Mouse (Mus musculus): ENCODE measurements around the gene Plekho1.

The Plekho1 gene

DNA sequence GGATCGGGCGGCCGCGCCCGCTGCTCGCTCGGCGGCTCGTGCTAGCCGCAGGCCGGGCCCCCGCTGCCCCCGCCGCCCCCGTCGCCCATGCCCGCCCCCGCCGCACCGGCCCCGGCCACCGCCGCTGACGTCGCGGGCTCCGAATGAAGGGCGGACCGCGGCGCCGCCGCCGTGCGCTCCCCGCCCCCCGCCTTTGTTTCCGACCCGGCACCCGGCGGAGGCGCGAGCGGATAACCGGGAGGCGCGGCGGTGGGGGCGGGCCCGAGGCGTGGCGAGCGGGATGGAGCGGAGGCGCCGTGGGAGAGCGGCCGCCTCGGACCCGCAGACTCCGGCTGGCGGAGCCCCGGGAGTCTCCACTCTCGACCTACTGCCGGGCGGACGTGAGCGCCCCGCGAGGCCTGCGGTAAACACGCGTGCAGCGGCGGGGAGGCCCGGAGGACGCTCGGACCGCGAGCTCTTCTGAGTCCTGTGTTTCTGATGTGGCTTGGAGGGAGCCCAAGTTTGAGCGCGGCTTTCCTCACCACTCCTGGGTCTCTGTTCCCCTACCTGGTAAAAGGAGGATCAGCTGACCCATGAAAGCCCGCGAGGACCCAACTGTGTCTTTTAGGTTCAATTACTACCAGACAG lies at the start of gene Plekho1:
Plekho1 (minus strand) TSS at position 200 of the 627 bp plus-strand sequence.
- in situ Hi-C loops (cut with MboI, MseI), result loop anchor here in 1 of 2 experiments (10.0 kb wide), 1 partner anchor 49 kb away; no protein-coding TSS in a partner anchor

DNA sequence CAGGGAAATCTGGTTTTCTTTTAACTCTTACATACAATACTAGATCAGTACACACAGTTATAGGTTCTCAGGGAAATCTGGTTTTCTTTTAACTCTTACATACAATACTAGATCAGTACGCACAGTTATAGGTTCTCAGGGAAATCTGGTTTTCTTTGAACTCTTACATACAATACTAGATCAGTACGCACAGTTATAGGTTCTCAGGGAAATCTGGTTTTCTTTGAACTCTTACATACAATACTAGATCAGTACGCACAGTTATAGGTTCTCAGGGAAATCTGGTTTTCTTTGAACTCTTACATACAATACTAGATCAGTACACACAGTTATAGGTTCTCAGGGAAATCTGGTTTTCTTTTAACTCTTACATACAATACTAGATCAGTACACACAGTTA lies 48.8 kb upstream of the Plekho1 start:
- in situ Hi-C loops (cut with MboI, MseI), result loop anchor here (5.0 to 10.0 kb wide), 5 partner anchors 50 to 480 kb away; partner anchors contain the start of gene Plekho1 (in 1 of the 2)

- in situ Hi-C loops (cut with MboI, MseI), result loop anchor here (5.0 to 10.0 kb wide), 5 partner anchors 48 to 478 kb away; partner anchors contain the start of gene Plekho1 (in 1 of the 2)
Observed at GRCm38 (mm10) chr3:96043104-96043503, 47.3 kb upstream of the Plekho1 start.

DNA sequence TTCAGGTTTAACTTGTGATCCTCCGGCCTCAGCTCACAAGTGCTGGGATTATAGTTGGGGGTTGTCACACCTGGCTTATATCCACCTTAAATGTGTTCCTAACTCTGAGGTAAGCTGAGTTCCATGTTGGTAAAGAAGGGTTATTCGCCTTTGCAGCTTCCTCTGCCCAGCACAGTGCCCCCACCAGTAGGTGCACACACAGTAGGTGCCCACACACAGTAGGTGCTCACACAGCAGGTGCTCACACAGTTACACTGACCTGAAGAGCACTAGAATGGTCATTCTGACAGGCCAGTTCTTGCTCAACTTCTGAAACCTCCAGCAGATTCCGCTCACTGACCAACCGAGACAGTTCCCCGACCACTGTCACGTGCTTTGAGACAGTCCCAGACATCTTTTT lies 45.3 kb upstream of the Plekho1 start:
- in situ Hi-C loops (cut with MboI, MseI), result loop anchor here (5.0 to 10.0 kb wide), 5 partner anchors 46 to 476 kb away; partner anchors contain the start of gene Plekho1 (in 1 of the 2)

DNA sequence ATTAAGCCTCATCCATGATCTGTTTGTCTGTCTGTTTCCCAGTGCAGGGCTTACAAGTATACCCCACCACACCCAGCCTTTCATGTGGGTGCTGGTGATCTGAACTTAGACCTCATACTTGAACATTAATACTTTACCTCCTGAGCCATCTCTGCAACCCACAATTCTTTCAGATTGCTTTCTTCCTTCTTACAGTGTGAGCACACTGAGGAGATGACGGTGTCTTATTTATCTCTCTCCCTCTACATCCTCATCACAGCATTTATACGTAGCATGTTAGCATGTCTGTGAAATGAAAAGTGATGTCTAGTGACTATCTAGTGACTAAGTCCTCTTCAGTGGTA lies 44.8 kb upstream of the Plekho1 start:
- in situ Hi-C loops (cut with MboI, MseI), result loop anchor here (5.0 to 10.0 kb wide), 5 partner anchors 46 to 476 kb away; partner anchors contain the start of gene Plekho1 (in 1 of the 2)

GRCm38 (mm10) chr3:96039857-96040662 lies 44.3 kb upstream of the Plekho1 start:
- in situ Hi-C loops (cut with MboI, MseI), result loop anchor here (5.0 to 10.0 kb wide), 5 partner anchors 45 to 475 kb away; partner anchors contain the start of gene Plekho1 (in 1 of the 2)

DNA sequence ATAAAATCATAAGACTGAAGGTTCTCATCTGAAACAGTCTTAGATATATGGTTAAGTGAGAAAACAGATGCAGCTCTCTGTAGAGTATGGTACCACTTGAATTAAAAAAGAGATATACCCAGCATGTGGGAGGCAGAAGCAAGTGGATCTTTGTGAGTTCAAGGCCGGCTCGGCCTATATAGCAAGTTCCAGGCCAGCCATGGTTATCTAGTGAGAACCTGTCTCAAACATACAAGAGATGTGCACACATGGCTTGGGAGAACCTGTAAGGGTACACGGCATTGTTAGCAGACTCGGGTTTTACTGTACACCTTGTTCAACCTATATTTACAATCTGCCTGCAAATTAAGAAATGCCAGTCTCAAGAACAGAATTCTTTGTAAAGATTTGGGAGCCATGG lies 43.0 kb upstream of the Plekho1 start:
- in situ Hi-C loops (cut with MboI, MseI), result no loop called here

DNA sequence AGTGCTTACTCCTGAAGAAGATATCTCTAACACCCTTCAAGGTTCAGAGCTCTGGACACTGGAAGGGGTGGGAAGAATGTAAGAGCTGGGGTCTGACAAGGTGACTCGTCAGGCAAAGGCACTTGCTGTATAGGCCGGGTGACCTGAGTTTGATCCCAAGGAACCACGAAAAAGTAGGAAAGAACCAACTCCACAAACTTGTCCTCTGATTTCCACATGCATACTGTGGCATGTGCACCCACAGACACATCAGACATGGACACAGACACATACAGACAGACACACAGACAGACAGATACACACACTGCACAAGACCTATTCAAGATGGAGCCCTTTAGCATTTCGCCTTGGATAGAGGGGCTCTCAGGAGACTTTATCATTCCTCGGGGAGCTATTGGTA lies 42.4 kb upstream of the Plekho1 start:
- in situ Hi-C loops (cut with MboI, MseI), result no loop called here

DNA sequence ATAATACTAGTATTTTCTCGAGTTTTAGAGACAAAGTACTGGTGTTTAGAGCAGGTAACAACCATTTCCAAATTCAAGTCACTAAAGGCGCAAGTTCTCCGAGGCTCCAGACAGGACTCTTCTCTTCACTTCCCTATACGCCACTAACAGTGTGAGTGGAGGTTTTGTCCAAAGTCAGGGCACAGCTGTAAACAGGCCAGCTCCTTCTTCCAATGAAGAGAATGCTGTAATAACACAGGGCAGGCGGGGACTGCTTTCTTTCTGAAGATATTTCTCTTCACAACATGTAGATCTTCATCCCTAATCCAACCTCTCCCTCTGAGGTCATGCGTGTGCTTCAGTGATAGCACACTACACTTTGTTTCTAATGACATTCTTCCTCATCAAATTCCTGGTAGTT lies 41.0 kb upstream of the Plekho1 start:
- in situ Hi-C loops (cut with MboI, MseI), result no loop called here

- in situ Hi-C loops (cut with MboI, MseI), result no loop called here
Observed at GRCm38 (mm10) chr3:96033046-96033445, 37.2 kb upstream of the Plekho1 start.

GRCm38 (mm10) chr3:96032652-96033017 lies 36.8 kb upstream of the Plekho1 start:
- in situ Hi-C loops (cut with MboI, MseI), result no loop called here

GRCm38 (mm10) chr3:96031991-96032651 lies 36.3 kb upstream of the Plekho1 start:
- in situ Hi-C loops (cut with MboI, MseI), result no loop called here

DNA sequence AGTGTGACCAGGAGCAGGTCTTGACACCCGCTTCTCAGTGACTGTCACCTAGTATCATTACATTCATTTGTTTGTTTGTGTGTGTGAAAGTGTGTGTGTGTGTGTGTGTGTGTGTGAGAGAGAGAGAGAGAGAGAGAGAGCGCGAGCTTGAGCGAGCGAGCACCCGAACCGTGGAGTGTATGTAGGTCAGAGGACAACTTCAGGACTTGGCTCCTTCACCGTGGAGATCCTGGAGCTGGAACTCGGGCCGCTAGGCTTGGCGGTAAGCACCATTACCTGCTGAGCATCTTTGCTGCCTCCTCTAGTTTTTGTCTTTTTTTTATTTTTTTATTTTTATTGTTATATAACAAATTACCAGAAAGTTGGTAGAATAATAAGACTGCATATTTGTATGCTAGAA lies 34.0 kb upstream of the Plekho1 start:
- in situ Hi-C loops (cut with MboI, MseI), result no loop called here

DNA sequence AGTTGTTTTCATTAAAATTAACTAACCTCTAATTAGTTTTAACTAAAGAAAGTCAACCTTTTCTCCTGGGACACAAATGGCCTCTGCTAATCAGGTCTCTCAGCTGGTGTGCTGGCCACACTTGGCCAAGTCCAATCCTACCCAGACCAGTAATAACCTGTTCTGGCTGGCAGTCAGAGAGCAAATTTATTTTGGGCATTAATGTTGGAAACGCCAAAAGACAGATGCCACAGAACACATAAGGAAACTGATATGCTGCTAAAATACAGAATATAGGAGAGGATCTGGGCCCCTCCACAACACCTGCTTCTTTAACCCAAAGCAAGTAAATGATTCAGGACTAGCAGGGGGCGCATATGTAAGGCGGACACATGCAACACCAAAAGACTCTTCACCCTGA lies 33.5 kb upstream of the Plekho1 start:
- in situ Hi-C loops (cut with MboI, MseI), result no loop called here

DNA sequence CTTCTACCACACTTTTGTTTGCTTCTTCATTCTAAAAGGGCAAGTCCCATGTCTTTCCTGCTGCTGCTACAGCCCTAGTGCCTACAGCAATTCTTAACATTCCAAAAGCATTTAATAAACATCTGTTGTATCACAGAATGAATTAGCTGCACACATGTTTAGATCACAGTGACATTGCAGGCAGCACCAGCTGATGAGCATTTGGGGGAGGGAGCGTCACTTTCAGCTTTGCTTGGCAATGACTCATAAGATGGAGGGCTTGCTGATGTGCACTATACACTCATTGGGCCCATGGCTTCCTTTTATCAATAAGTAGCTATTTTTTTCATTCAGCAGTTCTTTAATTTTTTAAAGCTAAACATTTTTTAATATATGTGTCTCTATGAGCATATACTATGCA lies 32.1 kb upstream of the Plekho1 start:
- in situ Hi-C loops (cut with MboI, MseI), result no loop called here

DNA sequence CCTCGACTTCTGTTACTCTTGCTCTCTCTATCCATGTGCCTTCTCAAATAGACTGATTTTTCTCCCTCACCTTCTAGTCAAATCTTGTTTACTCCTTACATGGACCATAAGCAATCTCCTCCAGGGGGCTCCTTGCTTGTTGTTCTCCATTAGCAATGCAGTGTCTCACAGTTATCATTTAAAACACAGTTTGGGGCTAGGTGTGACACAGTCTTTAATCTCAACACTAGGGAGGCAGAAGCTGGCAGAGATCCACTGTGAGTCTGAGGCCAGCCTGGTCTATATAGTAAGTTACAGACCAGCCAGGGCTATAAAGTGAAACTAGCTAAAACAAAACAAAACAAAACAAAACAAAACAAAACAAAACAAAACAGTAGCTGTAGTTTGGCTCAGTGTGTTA lies 31.3 kb upstream of the Plekho1 start:
- in situ Hi-C loops (cut with MboI, MseI), result no loop called here

GRCm38 (mm10) chr3:96021421-96022128 lies 25.8 kb upstream of the Plekho1 start:
- in situ Hi-C loops (cut with MboI, MseI), result no loop called here

DNA sequence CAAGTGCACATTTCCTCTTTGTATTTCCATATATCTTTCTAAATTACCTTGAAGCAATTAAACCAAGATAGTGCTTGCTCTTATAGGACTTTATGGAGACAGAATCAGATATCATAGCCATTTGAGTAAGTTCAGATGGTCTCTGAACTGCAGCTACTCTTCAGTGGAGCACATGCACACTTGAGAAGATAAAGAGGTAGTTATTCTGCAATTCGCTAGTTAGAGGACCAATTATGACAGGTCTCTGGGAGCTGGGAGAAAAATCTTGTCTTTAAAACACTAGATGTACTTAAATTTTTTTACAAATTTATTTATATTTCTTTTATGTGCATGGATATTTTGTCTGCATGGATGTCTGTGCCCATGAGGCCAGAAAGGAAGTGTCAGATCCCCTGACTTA lies 24.9 kb upstream of the Plekho1 start:
- in situ Hi-C loops (cut with MboI, MseI), result no loop called here

GRCm38 (mm10) chr3:96017461-96017860 lies 21.7 kb upstream of the Plekho1 start:
- in situ Hi-C loops (cut with MboI, MseI), result no loop called here

- in situ Hi-C loops (cut with MboI, MseI), result no loop called here
Observed at GRCm38 (mm10) chr3:96016257-96016889, 20.6 kb upstream of the Plekho1 start.

DNA sequence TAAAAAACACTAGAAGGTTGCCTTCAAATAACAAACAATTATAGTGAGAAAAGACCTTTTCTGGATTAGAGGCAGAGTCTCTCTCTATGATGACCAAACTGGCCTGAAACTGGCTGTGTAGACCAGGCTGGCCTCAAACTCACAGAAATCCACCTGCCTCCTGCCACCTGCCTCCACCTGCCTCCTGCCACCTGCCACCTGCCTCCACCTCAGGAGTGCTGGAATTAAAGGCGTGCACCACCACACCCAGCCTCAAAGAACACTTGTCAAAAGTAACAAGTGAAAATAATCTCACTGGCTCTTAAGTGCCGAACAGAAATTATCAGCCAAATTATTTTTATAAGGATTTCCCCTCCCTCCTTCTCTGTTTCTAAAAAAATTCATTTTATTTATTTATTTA lies 19.9 kb upstream of the Plekho1 start:
- in situ Hi-C loops (cut with MboI, MseI), result no loop called here

Data from T-helper 17 cell (primary cell).